Mouse (Mus musculus): Measurements from ENCODE around the gene Bmp6.

Gene Bmp6

GRCm38 (mm10) chr13:38544769-38545445 is 200.0 kb downstream of the Bmp6 start:
- DNase-seq (ENCODE audit: low read depth): no peak

- DNase-seq (ENCODE audit: low read depth): no peak
Observed at GRCm38 (mm10) chr13:38545460-38545859, 200.6 kb downstream of the Bmp6 start.

GRCm38 (mm10) chr13:38546754-38547153 is 201.8 kb downstream of the Bmp6 start:
- no peak for DNase-seq (ENCODE audit: low read depth)

GRCm38 (mm10) chr13:38547717-38548116 is 202.8 kb downstream of the Bmp6 start:
- no peak for DNase-seq (ENCODE audit: low read depth)

GRCm38 (mm10) chr13:38548681-38549080 is 203.8 kb downstream of the Bmp6 start:
- no peak for DNase-seq (ENCODE audit: low read depth)

All from 416B (cell line).